Mouse (Mus musculus) ES-E14 (cell line): ENCODE measurements around the gene Gm6763. TPM values are rescaled to one million over a fixed set of nuclear protein-coding genes. Genes with fewer than 3 reads are reported as not detected.
"Not testable (repeated sequence)": the region's sequence is repeated elsewhere in the genome, so short reads cannot be mapped to it uniquely, and the experiment has no call there.

Experiments used
- DNase-seq: peaks from one replicate; pipeline ENCODE4 v3.0.0-alpha.2; 2013; ENCODE audit warnings: low read depth, low spot score
- H3K27ac ChIP-seq: 2 replicates; pipeline ENCODE4 v1.5.1; 2012; ENCODE audit warnings: low read depth, mild to moderate bottlenecking, low read length, moderate library complexity, mixed read lengths; ENCODE audit not compliant: poor library complexity, insufficient read depth, severe bottlenecking
- H3K36me3 ChIP-seq: 2 replicates; pipeline ENCODE4 v1.6.1; 2012; ENCODE audit warnings: mild to moderate bottlenecking, low read length, moderate library complexity, mixed read lengths; ENCODE audit not compliant: control insufficient read depth, poor library complexity, insufficient read depth, severe bottlenecking
- H3K4me1 ChIP-seq, 2 experiments: fragments of 150-350 bp in 1 of 2; sonication (generic) in 1 of 2; 2 replicates each; pipeline ENCODE4 v1.6.1; 2012; ENCODE audit warnings: low read length in 2 of 2, mild to moderate bottlenecking in 1 of 2, mixed read lengths in 1 of 2; ENCODE audit not compliant: control insufficient read depth in 2 of 2, insufficient read depth in 2 of 2, poor library complexity in 1 of 2
- H3K4me3 ChIP-seq, 2 experiments: fragments of 150-350 bp in 1 of 2; sonication (generic) in 1 of 2; 2 replicates each; pipeline ENCODE4 v1.5.1; 2012; ENCODE audit warnings: low read length in 2 of 2, low read depth in 1 of 2, mild to moderate bottlenecking in 1 of 2, mixed read lengths in 1 of 2; ENCODE audit not compliant: insufficient read depth in 1 of 2, poor library complexity in 1 of 2, severe bottlenecking in 1 of 2
- H3K9ac ChIP-seq: 2 replicates; pipeline ENCODE4 v1.6.1; 2012; ENCODE audit warnings: low read depth, mild to moderate bottlenecking, low read length, mixed read lengths; ENCODE audit not compliant: poor library complexity, insufficient read depth, severe bottlenecking
- H3K9me3 ChIP-seq: fragments of 150-350 bp; sonication (generic); 2 replicates; pipeline ENCODE4 v1.6.1; 2012; ENCODE audit warnings: low read depth, mild to moderate bottlenecking, low read length; ENCODE audit not compliant: control insufficient read depth, insufficient read depth
- in situ Hi-C, 2 experiments: fragments of 600-800 bp; cut with MboI; formaldehyde crosslinking; loops; one replicate each; pipeline ENCODE4 v1.15.1; 2025; ENCODE audit warnings: low sequenced_read_pairs in 2 of 2, inconsistent platforms in 1 of 2; ENCODE audit not compliant: unreplicated experiment in 2 of 2
- total RNA-seq: library from RNA; depleted of rRNA; stranded (reverse); fragments of 300-350 nt; gene quantifications from 2 replicates; pipeline ENCODE4 v1.2.3, GENCODE M21; 2012; rRNA removed

Gene Gm6763
- total RNA-seq, 1 experiment: not detected

DNA sequence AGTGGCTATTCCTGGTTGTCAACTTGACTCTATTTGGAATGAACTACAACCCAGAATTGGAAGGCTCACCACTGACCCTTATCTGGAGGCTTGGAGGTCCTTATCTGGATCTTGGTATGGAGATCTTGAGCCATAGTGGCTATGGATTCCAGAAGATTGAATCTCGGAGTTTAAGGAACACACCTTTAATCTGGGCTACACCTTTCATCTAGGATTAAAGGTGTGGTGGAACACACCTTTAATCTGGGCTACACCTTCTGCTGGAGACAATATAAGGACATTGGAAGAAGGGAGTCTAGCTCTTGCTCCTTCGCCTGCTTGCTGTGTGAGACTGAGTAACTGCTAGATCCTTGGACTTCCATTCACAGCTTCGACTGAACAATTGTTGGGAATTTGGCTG lies 42.4 kb downstream of the Gm6763 start, which contains the start of gene Gm4340:
Gene Gm4340, plus strand, starts transcription at position 301 of the 400 bp plus-strand sequence.
- H3K9me3 ChIP-seq, in situ Hi-C loops, H3K9ac ChIP-seq, DNase-seq, H3K36me3 ChIP-seq, H3K4me3 ChIP-seq, H3K27ac ChIP-seq, H3K4me1 ChIP-seq: not testable (repeated sequence)

Other genes starting within 250 kb of the Gm6763 start
- gene Gm21293, start 8.5 kb upstream of the Gm6763 start, total RNA-seq: 48.7 and 63.4 TPM in 2 replicates
- gene Gm8764, start 8.5 kb downstream of the Gm6763 start, total RNA-seq: not detected in 2 replicates
- 32.9 and 43.6 TPM in 2 replicates for gene Gm21304, start 17.0 kb downstream of the Gm6763 start, total RNA-seq
- gene Gm21312, start 25.5 kb downstream of the Gm6763 start, total RNA-seq: 73.4 and 106 TPM in 2 replicates
- gene Gm20765, start 34.0 kb downstream of the Gm6763 start, total RNA-seq: 73.4 and 106 TPM in 2 replicates
- 202 and 294 TPM in 2 replicates for gene Gm4340, start 42.5 kb downstream of the Gm6763 start, total RNA-seq